Mouse (Mus musculus) liver, adult 2 months (tissue): ENCODE measurements around the gene Slc35a2. TPM values are rescaled to one million over a fixed set of nuclear protein-coding genes. Genes with fewer than 3 reads are reported as not detected.
A peak's percentile ranks its signal among the peaks of the same experiment; 100 is the strongest.

Experiments used
- DNase-seq: peaks from one replicate; pipeline ENCODE4 v3.0.0-alpha.2; 2011; ENCODE audit warnings: low read depth, low spot score; ENCODE audit errors: extremely low read depth
- H3K27ac ChIP-seq: fragments of 200-500 bp; replicated peaks from 2 replicates; pipeline ENCODE4 v1.5.1; 2012; ENCODE audit warnings: low read depth, mild to moderate bottlenecking, control low read depth, inconsistent platforms, low read length; ENCODE audit not compliant: insufficient read depth
- H3K27me3 ChIP-seq: fragments of 200-500 bp; 2 replicates; pipeline ENCODE4 v1.6.1; 2012; ENCODE audit warnings: mild to moderate bottlenecking, moderate library complexity, low read length, inconsistent platforms; ENCODE audit not compliant: control insufficient read depth, insufficient read depth
- H3K36me3 ChIP-seq: fragments of 200-500 bp; 2 replicates; pipeline ENCODE4 v1.6.1; 2012; ENCODE audit warnings: low read length, inconsistent platforms; ENCODE audit not compliant: control insufficient read depth, insufficient read depth
- H3K4me1 ChIP-seq: fragments of 200-500 bp; 2 replicates; pipeline ENCODE4 v1.6.1; 2011; ENCODE audit warnings: low read length; ENCODE audit not compliant: control insufficient read depth, insufficient read depth
- H3K4me3 ChIP-seq: fragments of 200-500 bp; 2 replicates; pipeline ENCODE4 v1.5.1; 2011; ENCODE audit warnings: low read depth, mild to moderate bottlenecking, control low read depth, low read length, moderate library complexity; ENCODE audit not compliant: insufficient read depth
- H3K79me2 ChIP-seq: fragments of 200-500 bp; 2 replicates; pipeline ENCODE4 v1.6.1; 2012; ENCODE audit warnings: inconsistent platforms, mild to moderate bottlenecking, low read length, moderate library complexity; ENCODE audit not compliant: control insufficient read depth, insufficient read depth
- H3K9ac ChIP-seq: fragments of 200-500 bp; 2 replicates; pipeline ENCODE4 v1.6.1; 2012; ENCODE audit warnings: low read depth, mild to moderate bottlenecking, control low read depth, inconsistent platforms, low read length
- CTCF ChIP-seq: fragments of 200-500 bp; IDR thresholded peaks from 2 replicates; pipeline ENCODE4 v1.5.1; 2011; ENCODE audit warnings: low read depth, low read length, control low read depth
- POLR2A ChIP-seq: fragments of 200-500 bp; IDR thresholded peaks from 2 replicates; pipeline ENCODE4 v1.6.1; 2011; ENCODE audit warnings: low read length, control low read depth; ENCODE audit not compliant: insufficient read depth; ENCODE audit errors: extremely low read depth
- WGBS: fragments of 180-500 bp; shearing (Covaris S2); methylation state at CpG from one replicate; pipeline ENCODE4 v1.1.7; 2018; 5-methylcytosine and 5-hydroxymethylcytosine counted together
- polyA plus RNA-seq: library from polyadenylated mRNA; depleted of rRNA; stranded (reverse); fragments of >200 nt; gene quantifications from 2 replicates; pipeline ENCODE4 v1.2.3, GENCODE M21; 2012; rRNA removed
- total RNA-seq: library from RNA; depleted of rRNA; stranded (reverse); fragments of >200 nt; gene quantifications from 2 replicates; pipeline ENCODE4 v1.2.3, GENCODE M21; 2014; rRNA removed

Slc35a2 gene
- total RNA-seq (10.6 and 11.5 TPM in 2 replicates), polyA plus RNA-seq (34.7 and 42.6 TPM in 2 replicates)

GRCm38 (mm10) chrX:7883841-7884567 is at the start of gene Slc35a2:
Gene Slc35a2 (plus strand): TSS chrX:7884028.
- DNase-seq = peak; percentile 93
- Histone ChIP-seq H3K36me3 (peaks cover 1% of the 10 kb centered on the region; the same call in 1 of the 2 replicates), H3K79me2 (peaks cover 6% of the 10 kb centered on the region; the same call in 1 of the 2 replicates), H3K9ac (peak within 1 kb of the TSS; percentile 72), H3K27ac (peak within 1 kb of the TSS; percentile 84), H3K4me3 (peak within 1 kb of the TSS; percentile 88), H3K4me1 (no peaks in the 10 kb centered on the region), H3K27me3 (no peaks in the 10 kb centered on the region)
- TF ChIP-seq CTCF (no peak), POLR2A (peak; percentile 35; the same call in 1 of the 2 replicates)
- under 1% methylated on average over 46 of the region's 49 CpGs for WGBS

DNA sequence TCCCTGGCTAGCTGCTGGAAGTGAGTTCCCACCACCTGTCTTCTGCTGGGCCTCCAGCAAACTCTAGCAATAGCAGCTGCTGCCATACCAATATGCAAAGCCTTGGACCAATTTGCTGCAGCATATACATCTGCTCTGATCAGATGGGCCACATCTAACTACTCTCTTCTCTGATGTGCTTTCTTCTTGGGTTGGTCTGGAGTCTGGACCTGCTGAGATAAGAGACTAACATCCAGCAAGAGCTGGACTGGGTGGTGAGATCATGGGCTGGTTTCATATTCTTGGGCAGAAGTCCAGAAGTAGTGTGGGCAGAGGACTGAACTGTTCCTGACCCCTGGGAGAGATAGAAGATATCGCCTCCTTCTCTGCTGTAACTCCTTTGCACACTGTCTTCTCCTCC is 46.7 kb upstream of the Slc35a2 start:
- Histone ChIP-seq H3K27ac (no peak overlapping the region), H3K4me3 (no peak overlapping the region)
- no peak for DNase-seq

GRCm38 (mm10) chrX:7840842-7841162 is 43.0 kb upstream of the Slc35a2 start:
- H3K4me3 ChIP-seq = peak overlapping the region; percentile 48; the same call in 1 of the 2 replicates
- peaks cover 7% of the 10 kb centered on the region for H3K4me1 ChIP-seq
- TF ChIP-seq CTCF = no peak
- TF ChIP-seq POLR2A = no peak
- no peak overlapping the region for H3K9ac ChIP-seq
- 1% methylated on average over 7 of the region's 7 CpGs for WGBS
- H3K27ac ChIP-seq = peak overlapping the region; percentile 73
- no peaks in the 10 kb centered on the region for H3K27me3 ChIP-seq
- peaks cover 7% of the 10 kb centered on the region for H3K79me2 ChIP-seq
- DNase-seq = no peak
- no peaks in the 10 kb centered on the region; the same call in 1 of the 2 replicates for H3K36me3 ChIP-seq

More for the DNA sequence above, 46.7 kb upstream of the Slc35a2 start:
- H3K36me3 ChIP-seq = no peaks in the 10 kb centered on the region
- TF ChIP-seq POLR2A (no peak), CTCF (no peak)
- 50% methylated on average over 1 of the region's 1 CpGs for WGBS
- no peak overlapping the region for H3K9ac ChIP-seq
- H3K79me2 ChIP-seq = peaks cover 3% of the 10 kb centered on the region
- no peaks in the 10 kb centered on the region; the same call in 1 of the 2 replicates for H3K4me1 ChIP-seq
- H3K27me3 ChIP-seq = no peaks in the 10 kb centered on the region

- Histone ChIP-seq H3K9ac (peak within 1 kb of the TSS; percentile 97), H3K36me3 (no peaks in the 10 kb centered on the region; the same call in 1 of the 2 replicates), H3K4me3 (peak within 1 kb of the TSS; percentile 89), H3K27ac (peak within 1 kb of the TSS; percentile 97), H3K79me2 (peaks cover 7% of the 10 kb centered on the region), H3K27me3 (no peaks in the 10 kb centered on the region), H3K4me1 (peaks cover 7% of the 10 kb centered on the region)
- no peak for TF ChIP-seq CTCF
- 0 out of 2 replicates have a peak, but pooled peaks have one; percentile 42 for TF ChIP-seq POLR2A
- under 1% methylated on average over 70 of the region's 74 CpGs for WGBS
- DNase-seq = peak; percentile 97
Measured at GRCm38 (mm10) chrX:7841163-7842162, 42.4 kb upstream of the Slc35a2 start, which contains the start of gene Otud5. Gene Otud5 (plus strand): TSS chrX:7841364.

DNA sequence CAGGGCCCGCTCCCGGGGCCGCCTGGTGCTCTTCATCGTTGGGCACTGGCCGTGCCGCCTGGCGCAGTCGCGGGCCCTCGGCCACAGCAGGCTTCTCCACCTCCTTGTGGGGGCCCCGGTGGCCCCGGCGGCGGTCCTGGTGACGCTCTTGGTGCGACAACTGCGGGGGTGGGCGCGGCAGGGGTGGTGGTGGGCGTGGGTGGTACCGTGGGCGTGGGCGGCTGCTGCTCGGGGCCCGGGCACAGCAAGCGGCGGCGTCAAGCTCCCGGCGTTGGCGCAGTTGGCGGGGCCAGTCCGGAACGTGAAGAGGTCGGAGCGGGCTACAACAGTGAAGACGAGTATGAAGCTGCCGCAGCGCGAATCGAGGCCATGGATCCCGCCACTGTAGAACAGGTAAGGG is 41.5 kb upstream of the Slc35a2 start:
- under 1% methylated on average over 28 of the region's 42 CpGs for WGBS
- Histone ChIP-seq H3K27me3 (no peaks in the 10 kb centered on the region), H3K4me3 (peak overlapping the region; percentile 89), H3K9ac (peak overlapping the region; percentile 97), H3K36me3 (no peaks in the 10 kb centered on the region; the same call in 1 of the 2 replicates), H3K27ac (peak overlapping the region; percentile 79), H3K4me1 (peaks cover 7% of the 10 kb centered on the region), H3K79me2 (peaks cover 7% of the 10 kb centered on the region)
- TF ChIP-seq POLR2A (no peak), CTCF (no peak)
- no peak for DNase-seq
